Mouse (Mus musculus) embryonic fibroblast, embryonic 13.5 days (primary cell): ENCODE data around the gene Dync1li1.

ENCODE experiments used
- CTCF ChIP-seq: IDR thresholded peaks from 2 replicates; pipeline ENCODE4 v1.5.1; 2011; ENCODE audit warnings: mild to moderate bottlenecking, control low read depth, low read length, moderate library complexity, borderline replicate concordance; ENCODE audit not compliant: insufficient read depth
- POLR2A ChIP-seq: IDR thresholded peaks from 2 replicates; pipeline ENCODE4 v1.6.1; 2011; ENCODE audit warnings: low read depth, mild to moderate bottlenecking, control low read depth, low read length, moderate library complexity

DNA sequence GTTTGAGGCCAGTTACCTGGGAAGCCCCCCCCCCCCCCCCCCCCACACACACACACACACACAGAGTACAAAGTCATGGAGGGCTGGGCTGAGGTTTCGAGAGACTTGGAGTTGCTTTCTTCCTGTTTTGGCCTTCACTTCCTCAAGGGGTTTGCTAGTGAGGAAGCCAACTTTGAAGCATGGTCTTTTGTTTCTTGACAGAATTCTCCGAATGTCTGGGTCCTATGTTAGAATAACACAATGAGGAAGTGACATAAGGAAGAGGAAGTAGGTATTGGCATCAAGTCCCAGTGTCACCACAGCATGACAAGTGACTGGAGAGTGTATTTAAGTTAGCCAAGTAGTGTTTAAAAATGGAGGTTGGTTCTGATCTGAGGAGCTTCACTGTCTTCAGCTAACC, 54.1 kb downstream of the Dync1li1 start:
- no peak for TF ChIP-seq CTCF
- no peak for TF ChIP-seq POLR2A
